Mouse (Mus musculus) embryo, embryonic 11.5 days (tissue): ENCODE data around the gene Cebpa.
A peak's percentile ranks its signal among the peaks of the same experiment; 100 is the strongest.

Experiments
- DNase-seq: peaks from one replicate; pipeline ENCODE4 v3.0.0-alpha.2; 2012; ENCODE audit warnings: low read depth, low spot score

Gene Cebpa

DNA sequence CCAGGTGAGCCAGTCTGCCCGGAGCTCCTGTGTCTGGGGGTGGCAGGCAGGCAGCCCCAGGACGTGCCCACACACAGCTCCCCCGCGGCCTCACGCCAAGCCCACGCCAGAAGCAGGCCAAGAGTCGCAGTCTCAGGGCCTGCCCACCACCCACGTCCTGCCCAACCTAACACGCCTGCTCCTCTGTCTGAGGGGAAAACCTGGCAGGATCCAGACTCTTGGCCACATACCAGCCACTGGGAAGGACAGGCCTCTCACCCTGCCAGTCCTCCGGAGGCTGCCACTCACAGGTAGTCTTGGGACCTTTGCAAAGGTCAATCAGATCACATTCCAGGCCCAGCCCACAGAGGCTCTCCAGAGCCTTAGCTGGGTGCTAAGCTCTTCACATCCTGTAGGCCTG lies 27.2 kb downstream of the Cebpa start:
- DNase-seq: no peak

DNA sequence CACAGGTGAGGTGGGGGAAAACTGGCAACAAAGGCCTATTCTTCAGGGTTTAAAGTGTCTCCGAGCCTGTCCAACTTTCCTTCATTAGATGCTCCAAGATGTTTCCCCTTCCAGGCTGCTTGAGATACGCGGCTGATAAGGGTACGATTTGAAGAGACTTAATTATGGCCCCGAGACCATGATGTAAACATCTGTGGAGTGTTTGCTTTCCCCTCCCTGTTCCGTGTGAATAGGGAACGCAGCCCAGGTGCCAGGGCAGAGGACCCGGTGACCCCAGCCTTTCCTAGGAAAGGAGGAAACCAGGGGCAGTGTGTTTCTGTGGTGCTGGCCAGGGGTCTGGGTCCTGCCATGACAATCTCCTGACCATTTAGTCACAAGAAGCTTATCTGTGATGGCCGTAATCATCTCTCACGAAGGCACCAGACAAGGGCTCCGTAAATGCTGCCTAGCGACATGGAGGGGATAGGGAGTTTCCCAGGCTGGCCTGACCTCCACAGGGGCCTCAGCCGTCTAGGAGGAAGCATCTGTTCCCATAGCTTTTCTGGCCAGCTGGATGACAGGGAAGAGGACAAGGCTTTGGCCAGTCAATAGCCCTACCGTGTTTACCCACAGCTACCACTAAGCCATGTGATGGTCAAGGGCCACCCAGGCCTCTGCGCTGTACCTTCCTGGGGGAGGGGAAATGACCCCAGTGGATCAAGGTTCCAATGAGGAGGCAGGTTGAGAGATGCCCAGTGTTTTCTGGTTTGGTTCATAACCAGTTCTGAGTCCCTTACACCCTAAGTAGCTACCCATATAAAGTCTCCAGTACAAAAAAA lies 30.7 kb downstream of the Cebpa start:
- no peak for DNase-seq

DNA sequence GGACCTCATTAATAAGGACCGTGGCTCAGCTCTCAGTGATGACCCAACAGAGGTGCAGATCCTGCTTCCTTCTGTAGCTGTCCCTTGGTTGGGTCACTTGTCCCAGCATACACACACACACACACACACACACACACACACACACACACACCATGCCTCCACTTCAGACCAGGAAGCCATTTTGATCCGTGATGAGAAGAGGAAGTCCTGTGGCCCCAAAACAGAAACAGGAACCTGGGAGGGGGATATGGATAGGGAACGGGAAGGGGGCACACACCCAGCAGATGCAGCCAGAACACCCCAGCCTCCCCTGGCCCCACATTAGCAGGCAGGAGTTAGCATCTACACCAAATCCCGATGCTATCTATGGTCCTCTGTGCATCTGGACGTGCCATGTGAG lies 31.8 kb downstream of the Cebpa start:
- no peak for DNase-seq

DNA sequence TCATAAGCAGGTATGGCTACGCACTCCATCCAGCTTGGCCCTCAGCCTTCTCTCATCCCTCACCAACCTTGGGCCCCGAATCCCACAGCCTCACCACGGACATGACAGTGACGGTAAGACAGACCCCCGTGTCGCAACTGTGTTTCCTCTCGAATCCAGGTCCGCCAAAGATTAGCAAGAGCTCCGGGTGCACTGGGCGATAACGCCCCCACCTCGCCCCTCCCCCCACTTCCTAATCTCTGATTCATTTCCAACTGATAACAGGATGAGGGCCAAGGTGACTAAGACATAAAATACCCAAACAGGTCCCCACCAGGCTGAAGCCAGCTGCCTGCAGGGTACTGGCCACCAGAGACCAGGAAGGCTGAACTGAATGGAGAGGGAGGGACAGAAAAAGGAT lies 35.4 kb downstream of the Cebpa start:
- no peak for DNase-seq

DNA sequence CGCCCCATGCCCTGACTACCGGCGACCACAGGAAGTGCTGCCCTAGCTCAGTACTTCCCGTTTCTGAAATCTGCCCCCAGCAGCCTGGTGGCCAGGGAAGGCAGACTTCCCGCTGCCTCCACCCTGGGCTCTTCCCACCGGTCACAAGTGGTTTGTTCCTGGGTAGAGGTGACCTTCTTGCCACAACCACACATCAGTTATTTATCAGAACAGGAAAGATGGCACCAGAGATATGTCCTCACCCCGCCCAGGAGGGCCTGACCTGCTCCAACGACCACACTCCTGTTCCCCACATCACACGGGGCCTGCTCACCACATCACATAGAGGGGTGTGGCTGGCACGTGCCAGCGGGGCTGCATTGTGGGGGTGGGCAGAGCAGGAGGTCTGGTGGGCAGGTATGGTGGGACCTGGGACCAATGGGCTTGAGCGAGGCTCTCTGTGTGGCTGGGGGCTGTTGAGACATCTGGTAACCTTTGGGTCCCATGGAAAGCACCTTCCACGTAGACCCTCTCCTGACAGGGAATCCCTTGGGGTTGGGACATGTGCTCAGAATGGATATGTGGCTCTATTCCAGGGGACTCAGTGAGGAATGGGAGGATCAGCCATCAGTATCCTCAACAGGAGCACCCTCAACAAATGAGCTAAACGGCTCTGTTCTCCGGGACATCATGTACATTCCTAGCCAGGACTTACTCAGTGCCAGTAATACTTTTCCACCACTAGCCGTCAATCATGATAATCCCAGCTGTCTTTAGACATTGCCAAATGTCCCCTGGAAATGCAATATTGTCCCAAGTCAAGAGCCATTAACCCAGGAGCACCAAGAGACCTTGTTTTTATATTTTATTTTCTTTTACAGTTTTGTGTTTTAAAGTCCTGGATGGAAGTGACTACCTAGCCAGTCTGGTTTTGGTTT lies 37.7 kb downstream of the Cebpa start:
- no peak for DNase-seq

DNA sequence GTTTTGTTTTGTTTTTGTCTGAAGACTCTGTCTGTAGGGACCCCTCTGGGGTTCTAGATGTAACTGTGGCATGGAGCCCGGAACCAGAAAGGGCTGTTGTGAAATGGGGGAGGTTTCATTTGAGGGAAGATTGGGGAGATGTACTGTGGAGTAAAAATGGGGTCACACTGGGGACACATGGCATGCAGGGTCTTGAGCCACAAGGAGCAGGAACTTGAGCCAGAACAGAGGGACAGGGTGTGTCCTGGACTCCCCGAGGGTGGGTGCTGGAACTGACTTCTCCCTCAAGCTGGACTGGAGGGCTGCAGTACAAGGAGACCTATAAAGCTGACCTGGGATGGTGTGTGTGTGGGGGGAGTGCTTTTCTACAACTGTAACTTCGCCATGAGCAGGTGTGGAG lies 38.4 kb downstream of the Cebpa start:
- DNase-seq: no peak

DNA sequence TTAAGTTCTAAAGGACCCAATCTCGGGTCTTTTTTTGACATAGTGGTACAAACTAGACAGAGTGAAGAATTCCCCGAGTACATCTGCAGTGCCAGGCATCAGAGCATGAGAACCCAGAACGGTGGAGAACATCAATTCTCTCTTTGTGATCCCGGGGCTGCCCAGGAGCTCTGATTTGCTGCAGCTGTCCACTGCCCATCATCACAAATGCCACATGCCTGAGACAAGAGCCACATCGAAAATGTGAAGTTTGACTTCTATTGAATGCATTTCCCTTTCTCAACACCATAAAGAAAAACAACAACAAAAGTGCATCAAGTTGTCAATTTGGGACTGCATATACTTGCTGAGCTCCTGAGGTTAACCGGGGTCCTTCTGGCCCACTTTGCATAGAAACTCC lies 43.4 kb downstream of the Cebpa start:
- no peak for DNase-seq

DNA sequence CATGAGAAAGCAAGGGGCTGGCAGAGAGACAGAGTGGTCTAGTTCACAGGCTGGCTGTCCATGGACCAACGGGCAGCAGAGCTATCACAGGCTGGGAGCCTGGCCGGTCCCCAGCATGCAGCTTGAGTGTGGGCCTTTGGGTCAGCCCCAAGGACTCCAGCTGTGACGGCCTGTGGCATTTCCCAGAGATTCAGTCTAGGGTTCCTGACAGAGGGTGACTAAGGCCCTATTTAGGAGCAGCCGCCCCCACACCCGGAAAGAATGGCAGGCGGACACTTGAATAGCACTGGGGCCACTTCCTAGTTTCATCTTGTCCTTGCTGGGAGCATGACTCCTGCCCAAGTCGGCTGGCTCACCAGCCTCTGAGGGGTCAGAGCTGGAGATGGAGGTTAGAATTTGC lies 44.5 kb downstream of the Cebpa start:
- DNase-seq: no peak

DNA sequence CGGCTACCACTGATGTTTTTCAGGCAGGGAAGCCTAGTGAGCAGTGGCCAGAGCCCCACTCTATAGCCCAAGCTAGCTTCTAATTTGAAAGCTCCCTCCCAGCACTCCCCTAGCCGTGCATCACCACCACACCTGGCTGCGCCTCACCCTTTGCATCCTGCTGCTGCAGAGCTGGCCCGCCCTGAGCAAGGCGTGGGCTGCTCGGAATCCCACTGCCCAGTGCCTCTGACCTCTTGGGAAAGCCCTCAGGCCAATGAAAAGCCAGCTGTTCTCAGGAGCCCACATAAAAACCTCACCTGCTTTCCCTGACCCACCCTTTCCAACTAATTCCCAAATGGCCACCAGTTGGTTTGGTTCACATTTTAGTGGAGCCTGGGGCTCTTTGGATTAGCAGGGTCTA lies 45.0 kb downstream of the Cebpa start:
- DNase-seq: no peak

DNA sequence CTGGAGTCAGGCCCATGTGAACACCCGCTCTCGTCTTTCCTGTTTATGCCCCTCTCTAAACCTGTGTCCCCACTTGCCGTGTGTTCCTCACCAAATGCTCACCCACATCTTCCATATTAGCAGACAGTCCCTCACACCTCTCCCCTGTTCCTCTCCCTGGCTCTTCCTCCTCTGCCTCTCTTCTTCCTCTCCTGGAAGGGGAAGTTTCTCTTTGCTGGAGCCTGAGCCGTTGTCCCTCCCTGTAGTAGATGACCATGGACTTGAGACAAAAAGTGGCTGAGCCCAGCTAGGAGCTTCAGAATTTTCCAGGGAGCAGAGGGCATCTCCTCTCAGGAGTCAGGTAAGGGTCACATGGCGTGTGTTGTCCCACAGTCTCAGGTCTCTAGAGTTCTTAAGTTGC lies 47.9 kb downstream of the Cebpa start:
- DNase-seq: no peak

DNA sequence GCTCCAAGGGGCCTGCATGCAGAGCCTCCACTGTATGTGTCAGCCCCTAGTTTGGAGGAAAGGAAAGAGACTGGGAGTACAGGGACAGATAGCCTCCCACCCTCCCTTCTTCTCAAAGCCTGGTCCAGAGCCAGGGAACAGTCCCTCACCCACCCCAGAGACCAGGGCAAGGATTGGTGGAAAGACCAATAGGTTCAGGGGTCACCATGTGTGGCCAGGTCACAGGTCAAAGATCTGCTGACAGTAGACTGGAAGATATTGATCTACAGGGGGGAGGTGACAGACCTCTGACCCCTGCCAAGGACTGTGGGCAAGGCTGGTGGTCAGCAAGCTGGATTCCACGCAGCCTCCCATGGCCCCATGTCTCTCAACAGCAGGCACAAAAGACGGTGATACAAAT lies 48.8 kb downstream of the Cebpa start:
- no peak for DNase-seq

DNA sequence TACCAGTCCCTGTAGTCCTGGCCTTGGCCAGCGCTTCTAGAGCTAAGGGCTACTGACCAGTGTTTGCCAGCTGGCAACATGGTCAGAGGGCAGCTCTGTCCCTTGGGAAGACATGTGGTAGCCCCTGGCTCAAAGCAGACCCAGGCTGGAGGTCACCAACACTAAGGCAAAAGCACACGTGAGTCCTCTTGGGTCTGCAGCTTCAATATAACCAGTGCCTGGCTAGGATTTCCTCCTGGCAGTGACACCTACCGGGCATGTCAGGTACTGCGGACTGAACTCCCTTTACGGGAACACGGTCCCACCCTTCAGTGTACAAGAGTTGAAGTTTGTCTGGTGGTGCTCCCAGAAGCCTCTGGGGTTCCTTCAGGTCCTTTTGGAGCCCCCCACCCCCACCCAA lies 50.2 kb downstream of the Cebpa start:
- peak; percentile 71 for DNase-seq
